Mouse (Mus musculus): ENCODE results near the gene Camk2g. TPM values are rescaled to one million over a fixed set of nuclear protein-coding genes. Genes with fewer than 3 reads are reported as not detected.

The Camk2g gene
- total and polyA plus RNA-seq, 3 experiments = 42.8 to 67.7 (median 51.4) TPM

- no peak for DNase-seq
Observed at GRCm38 (mm10) chr14:20700362-20700761, 93.5 kb downstream of the Camk2g start.

- no peak for DNase-seq
Observed at GRCm38 (mm10) chr14:20698515-20698914, 95.4 kb downstream of the Camk2g start.

GRCm38 (mm10) chr14:20696986-20697385 lies 96.9 kb downstream of the Camk2g start:
- DNase-seq = peak; percentile 48

GRCm38 (mm10) chr14:20695761-20696520 lies 97.9 kb downstream of the Camk2g start:
- peak; percentile 43 for DNase-seq

- DNase-seq = peak; percentile 93
Observed at GRCm38 (mm10) chr14:20694884-20695760, 98.8 kb downstream of the Camk2g start, which contains the start of gene Fut11. TSS of gene Fut11 (plus strand) at chr14:20694968.

- DNase-seq = no peak
Observed at GRCm38 (mm10) chr14:20694185-20694883, 99.6 kb downstream of the Camk2g start.

- no peak for DNase-seq
Observed at GRCm38 (mm10) chr14:20693589-20694101, 100.2 kb downstream of the Camk2g start.

GRCm38 (mm10) chr14:20691772-20692171 lies 102.1 kb downstream of the Camk2g start:
- DNase-seq = no peak

GRCm38 (mm10) chr14:20689009-20689408 lies 104.9 kb downstream of the Camk2g start:
- DNase-seq = no peak

GRCm38 (mm10) chr14:20686576-20686975 lies 107.3 kb downstream of the Camk2g start:
- no peak for DNase-seq

Small RNA genes within 50 kb of the gene (microRNA-seq; reads per million reads assigned to microRNA genes)
- gene Mir6946 = 0.41 to 0.88 reads per million in 2 experiments

Other genes with a start within 250 kb of the Camk2g start
- gene Ppp3cb, start 247.5 kb downstream of the Camk2g start, total RNA-seq (2021) = 10 to 100 TPM; 55.2 to 71.6 TPM
- 2.1 and 2.8 TPM in 2 replicates for gene Ppp3cb, start 247.5 kb downstream of the Camk2g start, polyA plus RNA-seq (2012; rRNA removed)
- gene Usp54, start 153.0 kb downstream of the Camk2g start, total RNA-seq (2021) = 10 to 100 TPM; 11.3 to 12.1 TPM
- gene Usp54, start 153.0 kb downstream of the Camk2g start, polyA plus RNA-seq (2012; rRNA removed) = 4.7 and 5.6 TPM in 2 replicates
- not detected for gene Myoz1, start 137.5 kb downstream of the Camk2g start, total RNA-seq (2021)
- gene Myoz1, start 137.5 kb downstream of the Camk2g start, polyA plus RNA-seq (2012; rRNA removed) = not detected in 2 replicates
- gene Synpo2l, start 125.7 kb downstream of the Camk2g start, total RNA-seq (2021) = under 1 TPM; 0.17 to 0.35 TPM
- gene Synpo2l, start 125.7 kb downstream of the Camk2g start, polyA plus RNA-seq (2012; rRNA removed) = 0.13 and 0.35 TPM in 2 replicates
- gene Sec24c, start 119.8 kb downstream of the Camk2g start, total RNA-seq (2021) = 100 to 1,000 TPM; 109 to 142 TPM
- 283 and 329 TPM in 2 replicates for gene Sec24c, start 119.8 kb downstream of the Camk2g start, polyA plus RNA-seq (2012; rRNA removed)
- gene Fut11, start 99.1 kb downstream of the Camk2g start, total RNA-seq (2021) = 10 to 100 TPM; 15.5 to 18.0 TPM
- 47.8 and 51.2 TPM in 2 replicates for gene Fut11, start 99.1 kb downstream of the Camk2g start, polyA plus RNA-seq (2012; rRNA removed)
- 10 to 100 TPM; 66.6 to 93.6 TPM for gene Chchd1, start 91.1 kb downstream of the Camk2g start, total RNA-seq (2021)
- gene Chchd1, start 91.1 kb downstream of the Camk2g start, polyA plus RNA-seq (2012; rRNA removed) = 5.9 and 8.5 TPM in 2 replicates
- 100 to 1,000 TPM in 1 of 2 experiments, 10 to 100 TPM in 1; 95.8 to 128 TPM for gene Zswim8, start 86.5 kb downstream of the Camk2g start, total RNA-seq (2021)
- gene Zswim8, start 86.5 kb downstream of the Camk2g start, polyA plus RNA-seq (2012; rRNA removed) = 279 and 287 TPM in 2 replicates
- 10 to 100 TPM; 24.6 to 25.0 TPM for gene Ndst2, start 59.5 kb downstream of the Camk2g start, total RNA-seq (2021)
- gene Ndst2, start 59.5 kb downstream of the Camk2g start, polyA plus RNA-seq (2012; rRNA removed) = 34.9 and 35.9 TPM in 2 replicates
- gene Plau, start 42.6 kb upstream of the Camk2g start, total RNA-seq (2021) = 10 to 100 TPM; 31.2 to 64.4 TPM
- gene Plau, start 42.6 kb upstream of the Camk2g start, polyA plus RNA-seq (2012; rRNA removed) = 1.8 and 1.9 TPM in 2 replicates
- gene Vcl, start 135.3 kb upstream of the Camk2g start, total RNA-seq (2021) = 100 to 1,000 TPM in 1 of 2 experiments, 10 to 100 TPM in 1; 69.9 to 122 TPM
- gene Vcl, start 135.3 kb upstream of the Camk2g start, polyA plus RNA-seq (2012; rRNA removed) = 31.1 and 36.4 TPM in 2 replicates

Data from adrenal gland, adult 2 months (tissue).